Mouse (Mus musculus) thymus, adult 2 months (tissue): ENCODE data around the gene Ssna1.

Experiments used
- CTCF ChIP-seq: fragments of 200-500 bp; IDR thresholded peaks from 2 replicates; pipeline ENCODE4 v1.5.1; 2012; ENCODE audit warnings: mild to moderate bottlenecking, control low read depth, low read length, moderate library complexity, borderline replicate concordance; ENCODE audit not compliant: control insufficient read depth, poor library complexity, insufficient read depth; ENCODE audit errors: extremely low read depth
- POLR2A ChIP-seq: fragments of 200-500 bp; IDR thresholded peaks from 2 replicates; pipeline ENCODE4 v1.6.1; 2012; ENCODE audit warnings: mild to moderate bottlenecking, low read length, control low read depth, moderate library complexity; ENCODE audit not compliant: control insufficient read depth, poor library complexity, insufficient read depth; ENCODE audit errors: extremely low read depth

GRCm38 (mm10) chr2:25265897-25266656 is 6.2 kb downstream of the Ssna1 start:
- no peak for TF ChIP-seq CTCF
- no peak for TF ChIP-seq POLR2A
